Mouse (Mus musculus) midbrain, embryonic 12.5 days (tissue): ENCODE measurements around the gene Gm10721. TPM values are rescaled to one million over a fixed set of nuclear protein-coding genes. Genes with fewer than 3 reads are reported as not detected.
"Not testable (repeated sequence)": the region's sequence is repeated elsewhere in the genome, so short reads cannot be mapped to it uniquely, and the experiment has no call there.

Experiments used
- ATAC-seq: fragments of 200-750 bp; cut with Nextera tagmentation; 2 replicates; pipeline ENCODE4 v1.8.0; 2017; ENCODE audit warnings: low read depth, moderate TSS enrichment, moderate library complexity; ENCODE audit not compliant: low FRiP score
- H3K27ac ChIP-seq: fragments of 300-500 bp; sonication (generic); replicated peaks from 2 replicates; pipeline ENCODE4 v1.5.1; 2016; ENCODE audit warnings: mild to moderate bottlenecking
- H3K27me3 ChIP-seq: fragments of 300-500 bp; sonication (generic); 2 replicates; pipeline ENCODE4 v1.6.1; 2016; ENCODE audit warnings: mild to moderate bottlenecking
- H3K36me3 ChIP-seq: fragments of 300-500 bp; sonication (generic); 2 replicates; pipeline ENCODE4 v1.6.1; 2016
- H3K4me1 ChIP-seq: fragments of 300-500 bp; sonication (generic); 2 replicates; pipeline ENCODE4 v1.6.1; 2016
- H3K4me2 ChIP-seq: fragments of 300-500 bp; sonication (generic); replicated peaks from 2 replicates; pipeline ENCODE4 v1.6.1; 2016; ENCODE audit warnings: mild to moderate bottlenecking, moderate library complexity
- H3K4me3 ChIP-seq: fragments of 300-500 bp; sonication (generic); 2 replicates; pipeline ENCODE4 v1.5.1; 2016; ENCODE audit warnings: mild to moderate bottlenecking
- H3K9ac ChIP-seq: fragments of 300-500 bp; sonication (generic); replicated peaks from 2 replicates; pipeline ENCODE4 v1.6.1; 2016; ENCODE audit warnings: mild to moderate bottlenecking, moderate library complexity
- H3K9me3 ChIP-seq: fragments of 300-500 bp; sonication (generic); 2 replicates; pipeline ENCODE4 v1.6.1; 2016; ENCODE audit warnings: mild to moderate bottlenecking
- WGBS: fragments of 180-500 bp; shearing (Covaris S2); methylation state at CpG from one replicate; pipeline ENCODE4 v1.1.7; 2016; 5-methylcytosine and 5-hydroxymethylcytosine counted together
- polyA plus RNA-seq: library from polyadenylated mRNA; unstranded; fragments of >200 nt; fragmentation: Nextera tagmentation; extraction: Ambion mirVana; gene quantifications from 2 replicates; pipeline ENCODE4 v1.2.1, GENCODE M21; 2016

Gm10721 gene
- polyA plus RNA-seq, 1 experiment from 2014 or later, result not detected

GRCm38 (mm10) chr9:3017108-3017507 is 4.2 kb downstream of the Gm10721 start, which contains the start of gene Gm10719:
TSS of gene Gm10719 (plus strand) at chr9:3017408.
- WGBS, result 81% methylated on average over 1 of the region's 9 CpGs
- not testable (repeated sequence) for H3K4me1 ChIP-seq, H3K4me3 ChIP-seq, H3K9ac ChIP-seq, H3K4me2 ChIP-seq, H3K27me3 ChIP-seq, H3K27ac ChIP-seq, ATAC-seq, H3K9me3 ChIP-seq, H3K36me3 ChIP-seq

- not testable (repeated sequence) for ATAC-seq, H3K9me3 ChIP-seq, H3K4me1 ChIP-seq, H3K27me3 ChIP-seq, H3K36me3 ChIP-seq, H3K27ac ChIP-seq, H3K4me2 ChIP-seq, H3K4me3 ChIP-seq, H3K9ac ChIP-seq
- WGBS, result 59% methylated on average over 9 of the region's 9 CpGs
Measured at GRCm38 (mm10) chr9:3018944-3019343, 6.0 kb downstream of the Gm10721 start.

- not testable (repeated sequence) for H3K9me3 ChIP-seq, H3K4me2 ChIP-seq, H3K9ac ChIP-seq, H3K36me3 ChIP-seq, H3K4me3 ChIP-seq, H3K27ac ChIP-seq, H3K4me1 ChIP-seq, H3K27me3 ChIP-seq
- ATAC-seq, result peak; percentile 60
- WGBS, result 75% methylated on average over 17 of the region's 19 CpGs
Measured at GRCm38 (mm10) chr9:3019835-3020727, 7.1 kb downstream of the Gm10721 start.

- not testable (repeated sequence) for ATAC-seq, H3K9me3 ChIP-seq, H3K27me3 ChIP-seq, H3K27ac ChIP-seq, H3K4me2 ChIP-seq, H3K9ac ChIP-seq, H3K36me3 ChIP-seq, H3K4me1 ChIP-seq, H3K4me3 ChIP-seq
- 77% methylated on average over 11 of the region's 13 CpGs for WGBS
Measured at GRCm38 (mm10) chr9:3022316-3023008, 9.5 kb downstream of the Gm10721 start.

- ATAC-seq, H3K36me3 ChIP-seq, H3K9me3 ChIP-seq, H3K4me2 ChIP-seq, H3K27ac ChIP-seq, H3K4me1 ChIP-seq, H3K4me3 ChIP-seq, H3K9ac ChIP-seq, H3K27me3 ChIP-seq: not testable (repeated sequence)
- WGBS, result 74% methylated on average over 12 of the region's 13 CpGs
Measured at GRCm38 (mm10) chr9:3023312-3023984, 10.5 kb downstream of the Gm10721 start, which contains the start of gene Gm10718. TSS of gene Gm10718 (plus strand) at chr9:3023547.

- not testable (repeated sequence) for H3K4me2 ChIP-seq, H3K36me3 ChIP-seq, H3K4me1 ChIP-seq, ATAC-seq, H3K9me3 ChIP-seq, H3K27me3 ChIP-seq, H3K27ac ChIP-seq, H3K4me3 ChIP-seq, H3K9ac ChIP-seq
- WGBS, result 79% methylated on average over 16 of the region's 16 CpGs
Measured at GRCm38 (mm10) chr9:3023985-3024648, 11.2 kb downstream of the Gm10721 start.

- not testable (repeated sequence) for H3K4me3 ChIP-seq, H3K9me3 ChIP-seq, H3K4me2 ChIP-seq, H3K4me1 ChIP-seq, ATAC-seq, H3K27ac ChIP-seq, H3K9ac ChIP-seq, H3K36me3 ChIP-seq, H3K27me3 ChIP-seq
- WGBS, result 69% methylated on average over 12 of the region's 12 CpGs
Measured at GRCm38 (mm10) chr9:3024912-3025467, 12.1 kb downstream of the Gm10721 start, which contains the start of gene Gm10717. TSS of gene Gm10717 (plus strand) at chr9:3025417.

- not testable (repeated sequence) for H3K27ac ChIP-seq, ATAC-seq, H3K9ac ChIP-seq, H3K27me3 ChIP-seq, H3K4me1 ChIP-seq, H3K36me3 ChIP-seq, H3K4me2 ChIP-seq, H3K9me3 ChIP-seq, H3K4me3 ChIP-seq
- 73% methylated on average over 5 of the region's 6 CpGs for WGBS
Measured at GRCm38 (mm10) chr9:3025653-3026052, 12.7 kb downstream of the Gm10721 start.

GRCm38 (mm10) chr9:3026136-3026535 is 13.2 kb downstream of the Gm10721 start:
- not testable (repeated sequence) for H3K9ac ChIP-seq, H3K4me1 ChIP-seq, H3K4me3 ChIP-seq, ATAC-seq, H3K9me3 ChIP-seq, H3K27me3 ChIP-seq, H3K4me2 ChIP-seq, H3K36me3 ChIP-seq, H3K27ac ChIP-seq
- 70% methylated on average over 5 of the region's 5 CpGs for WGBS

- H3K9ac ChIP-seq, H3K9me3 ChIP-seq, H3K4me1 ChIP-seq, H3K27ac ChIP-seq, ATAC-seq, H3K27me3 ChIP-seq, H3K36me3 ChIP-seq, H3K4me3 ChIP-seq, H3K4me2 ChIP-seq: not testable (repeated sequence)
- WGBS, result 68% methylated on average over 9 of the region's 9 CpGs
Measured at GRCm38 (mm10) chr9:3026741-3027140, 13.8 kb downstream of the Gm10721 start.

GRCm38 (mm10) chr9:3027200-3027599 is 14.3 kb downstream of the Gm10721 start:
- ATAC-seq, H3K27me3 ChIP-seq, H3K27ac ChIP-seq, H3K9me3 ChIP-seq, H3K4me2 ChIP-seq, H3K36me3 ChIP-seq, H3K9ac ChIP-seq, H3K4me1 ChIP-seq, H3K4me3 ChIP-seq: not testable (repeated sequence)
- WGBS, result 70% methylated on average over 9 of the region's 9 CpGs
